Mouse (Mus musculus) adrenal gland, postnatal 4 days (tissue): ENCODE measurements around the gene Ptgis. TPM values are rescaled to one million over a fixed set of nuclear protein-coding genes. Genes with fewer than 3 reads are reported as not detected.
A peak's percentile ranks its signal among the peaks of the same experiment; 100 is the strongest.
"Not testable (repeated sequence)": the region's sequence is repeated elsewhere in the genome, so short reads cannot be mapped to it uniquely, and the experiment has no call there.

ENCODE experiments used
- DNase-seq, 2 experiments: peaks; one replicate each; pipeline ENCODE4 v3.0.0; 2021 to 2022; ENCODE audit warnings: low spot score in 2 of 2, mixed read lengths in 2 of 2
- total RNA-seq, 2 experiments: library from RNA; stranded (reverse); gene quantifications; 2 replicates each; pipeline ENCODE4 v1.2.3; 2021

Ptgis gene
- total RNA-seq, 2 experiments from 2014 or later = 21.5 to 22.3 TPM

- DNase-seq = no peak
Measured at GRCm38 (mm10) chr2:167233009-167233335, 7.4 kb downstream of the Ptgis start.

GRCm38 (mm10) chr2:167232132-167233008 is 8.0 kb downstream of the Ptgis start:
- peak; percentile 43 to 58 for DNase-seq

- no peak for DNase-seq
Measured at GRCm38 (mm10) chr2:167230554-167230953, 9.8 kb downstream of the Ptgis start.

- DNase-seq = no peak
Measured at GRCm38 (mm10) chr2:167224937-167225336, 15.5 kb downstream of the Ptgis start.

GRCm38 (mm10) chr2:167224194-167224593 is 16.2 kb downstream of the Ptgis start:
- no peak for DNase-seq

- peak in 1 of 2 experiments; percentile 68 for DNase-seq
Measured at GRCm38 (mm10) chr2:167222152-167222551, 18.3 kb downstream of the Ptgis start.

- DNase-seq = no peak
Measured at GRCm38 (mm10) chr2:167221159-167221845, 19.1 kb downstream of the Ptgis start.

GRCm38 (mm10) chr2:167220736-167221135 is 19.7 kb downstream of the Ptgis start:
- no peak for DNase-seq

GRCm38 (mm10) chr2:167219154-167219775 is 21.1 kb downstream of the Ptgis start:
- peak; percentile 59 to 68 for DNase-seq

GRCm38 (mm10) chr2:167213666-167214065 is 26.7 kb downstream of the Ptgis start:
- DNase-seq = no peak

- DNase-seq = no peak
Measured at GRCm38 (mm10) chr2:167213076-167213475, 27.3 kb downstream of the Ptgis start.

GRCm38 (mm10) chr2:167212551-167212950 is 27.9 kb downstream of the Ptgis start:
- DNase-seq = no peak

- no peak for DNase-seq
Measured at GRCm38 (mm10) chr2:167212089-167212488, 28.3 kb downstream of the Ptgis start.

GRCm38 (mm10) chr2:167209900-167210299 is 30.5 kb downstream of the Ptgis start:
- no peak for DNase-seq

- DNase-seq = no peak
Measured at GRCm38 (mm10) chr2:167208984-167209383, 31.4 kb downstream of the Ptgis start.

GRCm38 (mm10) chr2:167205918-167206629 is 34.3 kb downstream of the Ptgis start:
- no peak for DNase-seq

- not testable (repeated sequence) for DNase-seq
Measured at GRCm38 (mm10) chr2:167204686-167205085, 35.7 kb downstream of the Ptgis start.

GRCm38 (mm10) chr2:167203505-167204166 is 36.8 kb downstream of the Ptgis start:
- no peak for DNase-seq

GRCm38 (mm10) chr2:167201463-167202291 is 38.7 kb downstream of the Ptgis start:
- no peak for DNase-seq
